Mouse (Mus musculus): ENCODE results near the gene Clasp1.
"Not testable (repeated sequence)": the region's sequence is repeated elsewhere in the genome, so short reads cannot be mapped to it uniquely, and the experiment has no call there.

Gene Clasp1

DNA sequence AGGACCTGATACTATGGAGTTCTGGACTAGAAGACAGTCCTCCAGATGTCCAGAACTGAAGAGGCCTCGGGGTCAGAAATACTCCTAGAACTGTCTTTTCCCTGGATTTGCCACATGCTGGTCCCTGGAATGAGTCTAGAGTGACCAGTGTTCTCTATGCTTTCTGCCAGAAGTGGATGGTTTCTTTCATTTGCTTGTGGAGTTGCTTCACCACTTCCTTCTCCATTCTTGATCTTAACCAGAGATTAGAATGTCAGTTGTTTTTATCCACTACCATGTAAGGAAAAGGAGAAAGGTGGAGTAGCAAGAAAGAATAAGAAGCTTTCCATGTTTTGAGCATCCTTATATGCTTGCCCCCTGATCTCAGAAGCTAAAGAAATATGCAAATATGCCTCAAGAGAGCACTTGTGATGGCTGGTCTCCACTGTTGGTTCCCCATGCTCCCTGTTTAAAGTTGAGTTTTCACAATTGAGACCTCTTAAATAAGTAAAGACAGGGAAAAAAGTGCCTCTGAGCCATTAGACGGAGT, 191.4 kb downstream of the Clasp1 start:
- no peak for DNase-seq (ENCODE audit: low spot score in 2 of 2)

DNA sequence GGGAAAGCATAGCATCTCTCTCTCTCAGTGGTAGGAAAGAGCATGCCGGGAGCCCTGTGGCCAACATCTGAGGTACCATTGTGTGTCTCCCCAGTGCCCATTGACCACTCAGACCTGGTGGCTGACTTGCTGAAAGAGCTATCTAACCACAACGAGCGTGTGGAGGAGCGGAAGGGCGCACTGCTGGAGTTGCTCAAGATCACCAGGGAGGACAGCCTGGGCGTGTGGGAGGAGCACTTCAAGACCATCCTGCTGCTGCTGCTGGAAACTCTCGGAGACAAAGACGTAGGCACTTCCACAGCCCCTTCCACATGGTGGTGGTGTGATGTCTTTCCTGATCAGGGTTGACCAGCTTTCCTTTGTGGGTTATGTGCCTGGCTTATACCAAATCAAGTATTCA, 192.3 kb downstream of the Clasp1 start:
- no peak for DNase-seq (ENCODE audit: low spot score in 2 of 2)

- no peak for DNase-seq (ENCODE audit: low spot score in 2 of 2)
These were observed 200.9 kb downstream of the Clasp1 start for GRCm38 (mm10) chr1:118589721-118590120.

GRCm38 (mm10) chr1:118592933-118593332, 204.1 kb downstream of the Clasp1 start:
- DNase-seq (ENCODE audit: low spot score in 2 of 2) = no peak

GRCm38 (mm10) chr1:118595395-118595794, 206.5 kb downstream of the Clasp1 start:
- DNase-seq (ENCODE audit: low spot score in 2 of 2) = no peak

DNA sequence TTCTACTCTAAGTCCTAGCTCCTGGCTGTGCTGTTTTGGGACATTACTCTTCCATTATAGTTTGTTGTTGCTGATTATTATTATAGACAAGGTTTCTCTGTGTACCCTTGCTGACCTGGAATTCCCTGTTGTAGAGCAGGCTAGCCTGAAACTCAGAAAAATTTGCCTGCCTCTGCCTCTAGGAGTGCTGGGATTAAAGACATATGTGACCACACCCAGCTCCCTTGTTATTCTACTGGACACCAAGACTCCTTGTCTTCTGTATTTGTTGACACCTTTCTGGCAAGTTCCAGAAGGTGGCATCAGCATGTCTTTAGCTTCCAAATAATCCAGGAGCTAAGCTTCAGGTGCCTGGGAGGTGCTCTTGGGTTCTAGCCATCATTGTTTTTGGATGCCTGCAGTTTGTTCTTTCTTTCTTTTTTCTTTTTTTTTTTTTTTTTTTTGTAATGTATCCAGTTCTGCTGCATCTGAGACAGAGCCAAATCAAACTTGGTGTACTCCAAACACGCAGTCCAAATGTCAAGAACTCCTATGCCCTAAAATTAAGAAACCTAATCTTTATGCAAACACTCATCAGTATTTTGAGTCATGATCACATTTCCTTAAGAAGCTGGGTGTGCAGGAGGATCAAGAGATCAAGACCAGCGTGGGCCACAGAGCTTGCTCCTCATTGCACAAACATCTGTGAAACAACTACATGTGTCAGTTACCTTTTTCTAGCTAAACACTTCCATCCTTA, 208.8 kb downstream of the Clasp1 start:
- DNase-seq (ENCODE audit: low spot score in 2 of 2) = no peak

DNA sequence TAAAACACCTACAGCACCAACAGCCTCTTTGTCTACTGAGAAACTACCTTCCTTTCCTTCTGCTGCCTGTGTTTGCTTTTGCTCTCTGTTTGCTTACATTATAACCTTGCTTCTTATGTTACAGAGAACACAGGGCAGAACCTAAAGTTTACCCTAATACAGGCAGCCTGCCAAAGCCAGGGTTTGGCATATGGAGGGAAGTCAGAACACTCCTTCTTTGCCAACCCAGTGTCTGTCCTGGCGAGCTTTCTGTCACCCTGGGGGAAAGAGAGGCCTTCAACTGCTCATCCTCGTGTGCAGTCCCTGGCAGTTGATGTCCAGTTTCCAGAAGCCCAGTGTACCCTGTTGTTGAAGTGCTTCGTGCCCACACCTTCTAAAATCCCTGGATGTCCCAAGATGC, 209.5 kb downstream of the Clasp1 start:
- peak in 1 of 2 experiments; percentile 6 for DNase-seq (ENCODE audit: low spot score in 2 of 2)

GRCm38 (mm10) chr1:118613631-118614183, 224.8 kb downstream of the Clasp1 start:
- no peak for DNase-seq (ENCODE audit: low spot score in 2 of 2)

GRCm38 (mm10) chr1:118621055-118621454, 232.2 kb downstream of the Clasp1 start:
- not testable (repeated sequence) for DNase-seq (ENCODE audit: low spot score in 2 of 2)

DNA sequence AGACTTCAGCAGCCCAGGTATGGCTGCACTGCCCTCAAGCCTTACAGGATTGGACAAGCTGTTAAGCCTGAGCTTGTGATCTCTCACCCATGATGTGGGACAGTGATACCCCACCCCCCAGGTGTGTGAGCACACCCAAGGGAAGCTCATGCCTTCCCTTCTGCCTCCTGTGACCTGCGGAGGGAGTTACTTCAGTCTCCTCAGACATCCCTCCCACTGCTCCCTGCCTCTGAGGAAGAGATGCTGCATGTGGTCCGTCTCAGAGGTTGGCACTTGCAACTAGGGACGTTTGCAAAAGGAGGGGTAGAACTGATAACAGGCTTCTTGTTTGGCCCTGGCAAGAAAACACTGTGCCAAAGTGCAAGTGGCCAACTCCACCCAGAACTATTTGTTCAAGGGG, 234.0 kb downstream of the Clasp1 start:
- DNase-seq (ENCODE audit: low spot score in 2 of 2) = no peak

DNA sequence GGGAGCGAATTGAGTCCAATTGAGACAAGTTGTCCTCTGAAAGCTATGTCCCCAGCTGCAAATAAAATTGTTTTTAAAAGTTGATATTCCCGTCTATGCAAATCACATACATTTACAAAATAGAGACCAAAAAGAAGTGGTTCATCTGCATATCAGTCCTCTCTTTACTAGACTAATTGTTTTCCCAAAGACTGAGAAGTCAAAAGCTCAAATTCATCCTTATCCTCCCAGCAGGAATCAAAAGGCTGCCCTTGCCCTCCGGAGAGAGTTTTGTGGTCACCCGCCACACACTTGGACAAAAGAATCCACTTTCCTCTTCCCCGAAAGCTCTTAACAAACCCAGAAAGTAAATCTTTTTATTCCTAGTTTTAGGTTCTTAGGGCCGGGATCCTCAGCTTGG, 236.6 kb downstream of the Clasp1 start:
- DNase-seq (ENCODE audit: low spot score in 2 of 2) = no peak

DNA sequence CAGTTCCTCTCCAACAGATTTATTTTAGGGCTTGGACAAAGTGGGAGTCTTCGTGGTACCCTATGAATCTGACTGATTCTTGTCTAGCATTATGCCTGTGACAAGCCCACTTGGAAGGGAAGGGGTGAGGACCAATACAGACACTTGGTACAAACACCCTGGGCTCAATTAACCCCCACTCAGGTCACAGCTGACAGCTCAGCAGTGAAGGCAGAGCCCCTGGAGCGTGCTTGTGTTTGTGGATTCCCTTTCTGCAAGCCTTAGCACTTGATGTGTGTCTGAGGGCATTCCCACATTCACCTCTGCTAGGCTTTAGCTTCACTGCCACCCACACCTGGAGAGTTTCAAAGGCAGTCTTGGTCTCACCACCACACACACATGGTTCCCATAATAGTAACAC, 237.1 kb downstream of the Clasp1 start:
- DNase-seq (ENCODE audit: low spot score in 2 of 2) = no peak

- no peak for DNase-seq (ENCODE audit: low spot score in 2 of 2)
These were observed 237.6 kb downstream of the Clasp1 start for GRCm38 (mm10) chr1:118626452-118626851.

DNA sequence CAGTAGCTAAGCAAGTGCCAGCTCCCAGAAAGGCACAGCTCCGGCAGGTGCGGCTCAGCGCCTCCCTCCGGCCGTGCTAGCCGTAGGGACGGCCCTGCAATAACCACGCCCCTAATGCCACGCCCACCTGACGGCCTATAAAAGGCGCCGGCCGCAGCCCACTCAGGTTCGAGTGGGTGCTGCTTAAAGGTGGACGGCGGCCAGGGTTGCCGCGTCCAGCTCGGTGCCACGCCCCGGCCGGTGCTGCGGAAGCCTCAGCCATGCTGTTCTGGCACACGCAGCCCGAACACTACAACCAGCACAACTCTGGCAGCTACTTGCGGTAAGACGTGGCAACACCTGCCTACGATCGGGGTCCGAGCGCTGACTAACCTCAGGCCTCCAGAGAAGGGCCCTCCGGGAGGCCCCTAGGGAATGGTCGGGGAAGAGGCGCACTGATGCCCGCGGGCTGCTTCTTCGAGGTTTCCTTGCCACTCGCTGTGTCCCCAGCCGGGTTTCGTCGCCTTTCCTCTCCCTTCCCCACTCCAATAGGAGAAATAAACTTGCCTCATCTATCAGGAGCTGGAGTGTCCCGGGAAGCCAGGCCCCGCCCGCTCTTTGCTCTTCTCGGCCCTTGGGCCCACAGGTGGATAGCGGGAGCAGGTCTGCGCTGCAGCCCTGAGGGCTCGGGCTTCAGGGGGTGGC, 239.1 kb downstream of the Clasp1 start, which contains the start of gene Tfcp2l1:
Gene Tfcp2l1, plus strand, starts transcription at position 165 of the 684 bp plus-strand sequence.
- peak; percentile 42 to 55 for DNase-seq (ENCODE audit: low spot score in 2 of 2)

- no peak for DNase-seq (ENCODE audit: low spot score in 2 of 2)
These were observed 244.6 kb downstream of the Clasp1 start for GRCm38 (mm10) chr1:118633415-118633980.

GRCm38 (mm10) chr1:118642296-118642999, 253.6 kb downstream of the Clasp1 start:
- no peak for DNase-seq (ENCODE audit: low spot score in 2 of 2)

- DNase-seq (ENCODE audit: low spot score in 2 of 2) = no peak
These were observed 254.5 kb downstream of the Clasp1 start for GRCm38 (mm10) chr1:118643138-118643979.

DNA sequence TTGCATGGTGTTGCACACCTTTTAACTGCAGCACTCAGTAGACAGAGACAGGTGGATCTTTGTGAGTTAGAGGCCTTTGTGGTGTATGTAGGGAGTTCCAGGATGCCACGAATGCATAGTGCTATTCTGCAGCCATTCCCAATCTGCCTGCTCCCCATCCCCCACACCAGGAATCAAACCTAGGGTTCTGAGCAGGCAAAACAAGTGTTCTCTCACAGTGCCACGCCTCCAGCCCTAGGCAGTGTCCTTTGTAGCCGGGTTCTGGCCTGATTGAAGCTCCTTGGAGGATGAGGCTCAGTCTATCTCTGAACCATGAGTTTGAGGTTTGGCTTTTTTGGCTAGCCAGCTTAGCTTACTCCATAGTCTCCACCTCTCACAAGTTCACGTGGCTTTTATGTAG, 256.8 kb downstream of the Clasp1 start:
- DNase-seq (ENCODE audit: low spot score in 2 of 2) = no peak

GRCm38 (mm10) chr1:118648015-118648414, 259.2 kb downstream of the Clasp1 start:
- no peak for DNase-seq (ENCODE audit: low spot score in 2 of 2)

DNA sequence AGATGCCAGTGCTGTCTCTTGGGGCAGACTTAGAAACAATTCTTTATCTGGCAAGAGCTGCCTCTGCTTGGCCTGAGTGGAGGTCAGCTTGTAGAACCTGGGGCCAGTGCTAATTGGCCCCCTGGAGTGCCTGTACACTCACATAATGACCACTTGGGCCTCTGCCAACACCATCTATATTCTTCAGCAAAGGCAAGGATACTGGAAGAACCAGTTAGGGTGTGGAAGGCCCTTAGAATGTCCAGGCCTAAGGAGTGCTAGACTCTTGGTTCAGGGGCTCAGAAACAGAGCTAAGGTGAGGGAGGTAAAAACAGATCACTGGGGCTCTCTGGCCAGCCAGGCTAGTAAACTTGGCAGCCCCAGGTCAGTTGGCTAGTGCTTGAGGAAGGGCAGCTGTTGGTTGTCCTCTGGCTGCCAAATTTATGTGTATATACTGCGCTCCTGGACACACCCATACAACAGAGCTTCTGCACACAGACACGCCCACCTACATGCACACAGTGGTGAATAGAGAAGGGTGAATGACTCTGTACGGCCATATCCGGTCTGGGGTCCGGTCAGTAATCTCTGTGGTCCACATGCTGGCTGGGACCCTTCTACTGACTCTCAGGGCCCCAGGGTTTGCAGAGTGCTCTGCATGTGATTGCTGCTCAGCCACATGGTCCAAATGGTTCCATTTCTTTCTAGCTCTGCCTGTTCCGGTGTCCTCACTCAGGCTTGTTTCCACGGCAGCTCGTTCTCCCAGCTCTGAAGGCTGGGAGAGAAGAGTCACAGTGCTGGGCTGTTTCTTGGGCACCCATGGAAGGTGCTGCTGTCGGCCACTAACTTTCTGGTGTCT, 261.3 kb downstream of the Clasp1 start:
- DNase-seq (ENCODE audit: low spot score in 2 of 2) = no peak
